Mouse (Mus musculus): ENCODE results near the gene Psmd1.

GRCm38 (mm10) chr1:86053198-86053921 is 10.8 kb upstream of the Psmd1 start:
- TF ChIP-seq CTCF (IDR thresholded peaks at IDR 0.05; ENCODE audit: low read depth, low read length), result no peak
- TF ChIP-seq GATA1 (IDR thresholded peaks at IDR 0.05; ENCODE audit: borderline replicate concordance, low read length), result no peak

Data from G1E (cell line).